Mouse (Mus musculus) forebrain, embryonic 15.5 days (tissue): ENCODE measurements around the gene Zfp444. TPM values are rescaled to one million over a fixed set of nuclear protein-coding genes. Genes with fewer than 3 reads are reported as not detected.
"Not testable (repeated sequence)": the region's sequence is repeated elsewhere in the genome, so short reads cannot be mapped to it uniquely, and the experiment has no call there.

ENCODE experiments used
- ATAC-seq: fragments of 200-750 bp; cut with Nextera tagmentation; replicated peaks from 2 replicates; pipeline ENCODE4 v1.8.0; 2017; ENCODE audit warnings: mild to moderate bottlenecking, moderate TSS enrichment, moderate library complexity
- H3K27ac ChIP-seq: fragments of 300-500 bp; sonication (generic); replicated peaks from 2 replicates; pipeline ENCODE4 v1.5.1; 2015; ENCODE audit warnings: mild to moderate bottlenecking, inconsistent platforms
- H3K27me3 ChIP-seq: fragments of 300-500 bp; sonication (generic); 2 replicates; pipeline ENCODE4 v1.6.1; 2015; ENCODE audit warnings: inconsistent platforms
- H3K36me3 ChIP-seq: fragments of 300-500 bp; sonication (generic); 2 replicates; pipeline ENCODE4 v1.6.1; 2015; ENCODE audit warnings: mild to moderate bottlenecking, inconsistent platforms
- H3K4me1 ChIP-seq: fragments of 300-500 bp; sonication (generic); 2 replicates; pipeline ENCODE4 v1.6.1; 2015; ENCODE audit warnings: inconsistent platforms
- H3K4me2 ChIP-seq: fragments of 300-500 bp; sonication (generic); replicated peaks from 2 replicates; pipeline ENCODE4 v1.6.1; 2015; ENCODE audit warnings: mild to moderate bottlenecking, inconsistent platforms
- H3K4me3 ChIP-seq: fragments of 300-500 bp; sonication (generic); 2 replicates; pipeline ENCODE4 v1.5.1; 2015; ENCODE audit warnings: mild to moderate bottlenecking, inconsistent platforms
- H3K9ac ChIP-seq: fragments of 300-500 bp; sonication (generic); replicated peaks from 2 replicates; pipeline ENCODE4 v1.6.1; 2015; ENCODE audit warnings: mild to moderate bottlenecking, inconsistent platforms
- H3K9me3 ChIP-seq: fragments of 300-500 bp; sonication (generic); 2 replicates; pipeline ENCODE4 v1.6.1; 2016; ENCODE audit warnings: inconsistent platforms
- WGBS: fragments of 180-500 bp; shearing (Covaris S2); methylation state at CpG from one replicate; pipeline ENCODE4 v1.1.7; 2015; ENCODE audit warnings: mixed read lengths; 5-methylcytosine and 5-hydroxymethylcytosine counted together
- polyA plus RNA-seq: library from polyadenylated mRNA; unstranded; fragments of >200 nt; fragmentation: Nextera tagmentation; extraction: Ambion mirVana; gene quantifications from 2 replicates; pipeline ENCODE4 v1.2.1, GENCODE M21; 2015

Zfp444 gene
- polyA plus RNA-seq, 1 experiment from 2014 or later: 112 TPM

GRCm38 (mm10) chr7:6169403-6169802 lies 2.6 kb upstream of the Zfp444 start:
- no peak overlapping the region for H3K9ac ChIP-seq
- no peak overlapping the region for H3K4me3 ChIP-seq
- no peaks in the 10 kb centered on the region for H3K27me3 ChIP-seq
- H3K4me1 ChIP-seq: peaks cover 19% of the 10 kb centered on the region
- H3K36me3 ChIP-seq: no peaks in the 10 kb centered on the region
- no peak overlapping the region for H3K4me2 ChIP-seq
- H3K27ac ChIP-seq: no peak overlapping the region
- 68% methylated on average over 3 of the region's 3 CpGs for WGBS
- no peak for ATAC-seq
- no peaks in the 10 kb centered on the region for H3K9me3 ChIP-seq

GRCm38 (mm10) chr7:6170391-6170790 lies 1.6 kb upstream of the Zfp444 start:
- Histone ChIP-seq H3K27ac (no peak overlapping the region), H3K36me3 (no peaks in the 10 kb centered on the region), H3K4me2 (no peak overlapping the region), H3K4me3 (no peak overlapping the region), H3K4me1 (peaks cover 19% of the 10 kb centered on the region), H3K9me3 (no peaks in the 10 kb centered on the region), H3K9ac (no peak overlapping the region), H3K27me3 (no peaks in the 10 kb centered on the region)
- no peak for ATAC-seq
- WGBS: 88% methylated on average over 9 of the region's 9 CpGs

DNA sequence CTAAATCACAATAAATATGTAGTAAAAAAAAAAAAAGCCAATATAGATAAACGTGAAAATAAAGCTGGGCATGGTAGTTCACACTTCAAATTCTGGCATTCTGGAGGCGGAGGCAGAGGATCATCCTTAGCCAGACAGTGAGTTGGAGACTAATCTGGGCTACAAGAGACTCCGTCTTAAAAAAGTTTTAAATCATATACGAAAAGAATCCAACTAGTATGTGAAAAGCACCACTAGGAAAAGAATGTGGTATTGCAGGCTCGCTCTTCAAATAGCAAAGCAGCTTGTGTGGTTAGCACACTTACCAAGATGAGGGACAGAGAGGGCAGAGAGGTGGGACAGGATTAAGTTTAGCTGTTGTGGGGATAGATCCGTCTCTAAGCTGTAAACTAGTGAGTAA lies 1.2 kb upstream of the Zfp444 start:
- Histone ChIP-seq H3K4me1 (peaks cover 19% of the 10 kb centered on the region), H3K36me3 (peaks cover 3% of the 10 kb centered on the region; the same call in 1 of the 2 replicates), H3K27ac (peak overlapping the region; percentile 88), H3K27me3 (no peaks in the 10 kb centered on the region), H3K9me3 (no peaks in the 10 kb centered on the region), H3K4me2 (peak overlapping the region; percentile 62), H3K4me3 (peak overlapping the region; percentile 63), H3K9ac (peak overlapping the region; percentile 61)
- no peak for ATAC-seq
- WGBS: 49% methylated on average over 6 of the region's 6 CpGs

DNA sequence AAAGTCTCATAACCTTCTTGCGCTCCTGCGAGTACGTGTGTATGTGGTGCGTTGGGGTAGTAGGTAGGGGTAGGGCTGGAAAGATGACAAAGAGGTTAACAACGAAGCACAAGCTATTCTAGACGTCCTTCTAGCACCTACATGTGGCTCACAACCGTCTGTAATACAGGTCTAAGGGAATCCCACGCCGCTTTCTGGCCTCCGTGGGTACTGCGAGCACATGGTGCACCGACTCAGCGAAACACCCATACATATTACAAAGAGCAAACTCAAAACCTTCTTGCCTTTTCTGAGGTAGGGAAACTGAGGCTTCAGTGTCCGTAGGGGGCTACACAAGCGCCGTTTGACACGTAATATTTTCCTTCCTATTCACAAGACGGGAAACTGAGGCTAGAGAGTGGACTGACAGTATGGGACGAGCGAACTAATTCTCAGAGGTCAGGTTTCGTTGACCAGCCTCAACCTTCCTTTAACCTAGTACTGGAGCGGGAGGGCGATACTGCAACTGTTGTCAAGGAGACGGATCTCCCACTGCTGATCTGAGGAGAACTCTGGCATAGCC lies 501 bp upstream of the Zfp444 start:
- no peaks in the 10 kb centered on the region for H3K9me3 ChIP-seq
- H3K4me2 ChIP-seq: peak overlapping the region; percentile 62
- under 1% methylated on average over 24 of the region's 24 CpGs for WGBS
- peak overlapping the region; percentile 88 for H3K27ac ChIP-seq
- H3K4me3 ChIP-seq: peak overlapping the region; percentile 63
- peaks cover 4% of the 10 kb centered on the region; the same call in 1 of the 2 replicates for H3K36me3 ChIP-seq
- no peaks in the 10 kb centered on the region for H3K27me3 ChIP-seq
- peak; percentile 30 for ATAC-seq
- peak overlapping the region; percentile 61 for H3K9ac ChIP-seq
- peaks cover 19% of the 10 kb centered on the region for H3K4me1 ChIP-seq

GRCm38 (mm10) chr7:6172674-6173244 lies 733 bp downstream of the Zfp444 start:
- peak; percentile 47 for ATAC-seq
- Histone ChIP-seq H3K9me3 (no peaks in the 10 kb centered on the region), H3K9ac (peak overlapping the region; percentile 67), H3K4me2 (peak overlapping the region; percentile 62), H3K4me3 (peak overlapping the region; percentile 63), H3K36me3 (peaks cover 4% of the 10 kb centered on the region; the same call in 1 of the 2 replicates), H3K27ac (peak overlapping the region; percentile 88), H3K4me1 (peaks cover 19% of the 10 kb centered on the region), H3K27me3 (no peaks in the 10 kb centered on the region)
- under 1% methylated on average over 28 of the region's 28 CpGs for WGBS

DNA sequence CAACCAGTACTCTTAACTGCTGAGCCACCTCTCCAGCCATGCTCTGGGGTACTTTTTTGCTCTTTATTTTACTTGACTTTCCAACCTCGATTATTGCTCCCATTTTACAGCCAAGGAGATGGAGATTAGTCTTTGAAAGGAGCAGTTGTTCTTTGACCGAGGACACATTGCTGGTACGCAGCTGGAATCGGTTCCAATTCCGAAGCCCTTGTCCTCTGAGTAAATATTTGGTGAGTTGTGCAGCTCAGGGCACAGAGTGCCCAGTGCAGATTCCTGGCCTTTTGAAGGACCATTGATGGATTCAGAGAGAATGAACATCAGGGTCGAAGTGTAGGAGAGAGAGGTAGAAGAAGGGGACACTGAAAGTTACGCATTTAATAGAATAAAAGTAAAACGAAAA lies 1.8 kb downstream of the Zfp444 start:
- WGBS: 93% methylated on average over 8 of the region's 8 CpGs
- Histone ChIP-seq H3K36me3 (peaks cover 9% of the 10 kb centered on the region; the same call in 1 of the 2 replicates), H3K4me3 (no peak overlapping the region), H3K9me3 (no peaks in the 10 kb centered on the region), H3K4me1 (peaks cover 19% of the 10 kb centered on the region), H3K4me2 (peak overlapping the region; percentile 62; the same call in 1 of the 2 replicates), H3K27me3 (no peaks in the 10 kb centered on the region), H3K27ac (no peak overlapping the region), H3K9ac (no peak overlapping the region)
- no peak for ATAC-seq

DNA sequence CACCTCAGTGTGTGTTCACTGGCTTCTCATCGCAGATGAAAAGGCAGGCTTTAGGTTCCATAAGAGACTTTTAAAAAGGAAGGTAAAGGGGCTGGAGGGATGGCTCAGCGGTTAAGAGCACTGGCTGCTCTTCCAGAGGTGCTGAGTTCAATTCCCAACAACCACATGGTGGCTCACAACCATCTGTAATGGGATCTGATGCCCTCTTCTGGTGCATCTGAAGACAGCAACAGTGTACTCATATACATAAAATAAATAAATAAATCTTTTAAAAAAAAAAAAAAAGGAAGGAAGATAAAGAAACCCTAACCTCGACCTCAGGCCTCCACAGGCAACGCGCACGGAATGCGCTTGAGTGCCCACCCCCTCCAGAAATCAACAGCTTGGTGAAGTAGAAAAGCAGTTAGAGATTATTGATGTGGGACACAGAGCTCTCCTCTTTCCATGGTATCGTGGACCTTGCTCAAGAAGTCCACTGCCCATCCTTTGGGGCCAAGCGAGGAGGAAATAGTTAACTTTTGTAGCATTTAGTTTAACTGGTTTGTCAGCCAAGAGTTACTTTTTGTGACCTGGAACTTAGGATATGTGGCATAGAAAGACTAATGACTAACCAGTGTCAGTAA lies 2.5 kb downstream of the Zfp444 start:
- not testable (repeated sequence) for H3K9me3 ChIP-seq, H3K4me3 ChIP-seq
- WGBS: 91% methylated on average over 9 of the region's 9 CpGs

DNA sequence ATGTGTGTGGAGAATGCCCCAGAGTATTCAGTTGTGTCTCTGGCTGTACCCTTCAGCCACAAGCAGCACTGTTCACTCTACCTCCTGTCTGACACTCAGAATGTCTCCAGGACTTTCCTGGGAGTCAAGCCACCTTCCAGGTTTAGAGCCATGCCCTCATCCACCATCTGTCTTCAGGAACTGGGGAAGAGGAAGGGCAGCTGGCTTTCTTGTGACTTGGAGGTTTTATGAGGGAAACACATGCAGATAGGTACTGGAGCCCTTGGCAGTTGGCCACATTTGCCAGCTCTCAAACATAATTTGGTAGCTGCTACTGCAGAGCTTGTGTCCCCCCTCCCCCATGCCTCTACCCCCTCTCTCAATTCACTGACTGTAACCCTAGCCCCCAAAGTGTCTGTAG lies 7.0 kb downstream of the Zfp444 start:
- no peaks in the 10 kb centered on the region for H3K9me3 ChIP-seq
- H3K4me3 ChIP-seq: no peak overlapping the region
- no peaks in the 10 kb centered on the region for H3K27me3 ChIP-seq
- no peak overlapping the region for H3K27ac ChIP-seq
- no peak overlapping the region for H3K4me2 ChIP-seq
- 0 out of 2 replicates have a peak, but pooled peaks cover under 1% of the 10 kb centered on the region for H3K4me1 ChIP-seq
- no peak overlapping the region for H3K9ac ChIP-seq
- H3K36me3 ChIP-seq: peaks cover 26% of the 10 kb centered on the region
- ATAC-seq: no peak

More for the DNA sequence above, 2.5 kb downstream of the Zfp444 start:
- peaks cover 19% of the 10 kb centered on the region for H3K4me1 ChIP-seq
- ATAC-seq, H3K4me2 ChIP-seq, H3K27me3 ChIP-seq, H3K27ac ChIP-seq, H3K36me3 ChIP-seq, H3K9ac ChIP-seq: not testable (repeated sequence)

DNA sequence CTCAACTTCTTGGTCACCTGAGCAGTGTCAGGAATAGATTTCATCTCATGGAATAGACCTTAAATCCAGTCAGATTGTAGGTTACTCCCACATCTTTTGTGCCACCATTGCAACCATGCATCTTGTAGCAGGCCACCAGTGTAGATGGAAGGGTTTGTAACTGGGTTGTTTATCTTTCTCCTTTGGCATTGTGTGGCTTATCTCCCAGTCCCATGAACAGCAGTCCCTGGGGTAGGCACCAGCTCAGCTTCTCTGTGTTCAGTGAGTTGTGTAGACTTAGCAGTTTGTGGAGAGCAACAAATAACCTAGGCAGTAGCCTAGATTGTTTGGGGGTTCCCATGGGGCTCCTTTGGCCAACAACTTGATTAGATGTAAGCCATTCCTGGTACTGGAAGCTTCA lies 10.9 kb downstream of the Zfp444 start:
- no peak overlapping the region for H3K4me2 ChIP-seq
- H3K9me3 ChIP-seq: no peaks in the 10 kb centered on the region
- H3K9ac ChIP-seq: no peak overlapping the region
- H3K27me3 ChIP-seq: no peaks in the 10 kb centered on the region
- ATAC-seq: no peak
- no peaks in the 10 kb centered on the region for H3K4me1 ChIP-seq
- no peak overlapping the region for H3K27ac ChIP-seq
- peaks cover 52% of the 10 kb centered on the region for H3K36me3 ChIP-seq
- no peak overlapping the region for H3K4me3 ChIP-seq

- Histone ChIP-seq H3K9ac (no peak overlapping the region), H3K27ac (no peak overlapping the region), H3K27me3 (no peaks in the 10 kb centered on the region), H3K4me1 (no peaks in the 10 kb centered on the region), H3K9me3 (no peaks in the 10 kb centered on the region), H3K36me3 (peaks cover 56% of the 10 kb centered on the region), H3K4me3 (no peak overlapping the region), H3K4me2 (no peak overlapping the region)
- 96% methylated on average over 19 of the region's 19 CpGs for WGBS
- ATAC-seq: 0 out of 2 replicates have a peak, but pooled peaks have one; percentile 28
Observed at GRCm38 (mm10) chr7:6183802-6184201, 11.8 kb downstream of the Zfp444 start.

DNA sequence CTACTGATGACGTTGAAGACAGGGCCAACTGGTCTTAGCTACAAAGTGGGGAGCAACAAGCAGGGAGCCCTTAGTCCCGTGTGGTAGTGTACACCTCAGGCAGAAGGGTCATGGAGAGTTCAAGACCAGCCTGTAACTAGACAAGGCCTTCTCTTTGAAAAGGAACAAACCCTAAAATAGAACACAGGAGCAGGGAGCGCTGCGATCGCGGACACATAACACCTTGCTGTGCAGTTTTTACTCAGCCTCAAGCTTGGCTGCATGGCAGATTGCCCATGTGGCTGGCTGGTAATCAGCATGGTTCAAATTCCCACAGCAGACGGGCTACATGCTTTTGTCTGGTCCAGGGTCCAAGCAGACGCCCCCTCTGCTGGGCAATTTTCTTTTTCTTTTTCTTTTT lies 12.5 kb downstream of the Zfp444 start:
- Histone ChIP-seq H3K9me3 (no peaks in the 10 kb centered on the region), H3K4me3 (no peak overlapping the region), H3K27ac (no peak overlapping the region), H3K4me2 (no peak overlapping the region), H3K9ac (no peak overlapping the region), H3K4me1 (no peaks in the 10 kb centered on the region), H3K27me3 (no peaks in the 10 kb centered on the region), H3K36me3 (peaks cover 63% of the 10 kb centered on the region)
- 81% methylated on average over 8 of the region's 8 CpGs for WGBS
- ATAC-seq: no peak

GRCm38 (mm10) chr7:6185391-6185790 lies 13.4 kb downstream of the Zfp444 start:
- no peak overlapping the region for H3K4me3 ChIP-seq
- H3K36me3 ChIP-seq: peaks cover 66% of the 10 kb centered on the region
- no peaks in the 10 kb centered on the region for H3K9me3 ChIP-seq
- H3K27me3 ChIP-seq: no peaks in the 10 kb centered on the region
- H3K27ac ChIP-seq: no peak overlapping the region
- no peak overlapping the region for H3K4me2 ChIP-seq
- WGBS: 92% methylated on average over 1 of the region's 1 CpGs
- no peak for ATAC-seq
- H3K9ac ChIP-seq: no peak overlapping the region
- no peaks in the 10 kb centered on the region for H3K4me1 ChIP-seq
